Mouse (Mus musculus) spleen, adult 2 months (tissue): ENCODE results near the gene Cmya5.

Experiments used
- CTCF ChIP-seq: fragments of 200-500 bp; IDR thresholded peaks from 2 replicates; pipeline ENCODE4 v1.5.1; 2011; ENCODE audit warnings: mild to moderate bottlenecking, inconsistent platforms; ENCODE audit not compliant: insufficient read depth, insufficient read length, insufficient replicate concordance; ENCODE audit errors: extremely low read depth
- POLR2A ChIP-seq: fragments of 200-500 bp; IDR thresholded peaks from 2 replicates; pipeline ENCODE4 v1.6.1; 2011; ENCODE audit warnings: low read depth, low read length, inconsistent platforms

DNA sequence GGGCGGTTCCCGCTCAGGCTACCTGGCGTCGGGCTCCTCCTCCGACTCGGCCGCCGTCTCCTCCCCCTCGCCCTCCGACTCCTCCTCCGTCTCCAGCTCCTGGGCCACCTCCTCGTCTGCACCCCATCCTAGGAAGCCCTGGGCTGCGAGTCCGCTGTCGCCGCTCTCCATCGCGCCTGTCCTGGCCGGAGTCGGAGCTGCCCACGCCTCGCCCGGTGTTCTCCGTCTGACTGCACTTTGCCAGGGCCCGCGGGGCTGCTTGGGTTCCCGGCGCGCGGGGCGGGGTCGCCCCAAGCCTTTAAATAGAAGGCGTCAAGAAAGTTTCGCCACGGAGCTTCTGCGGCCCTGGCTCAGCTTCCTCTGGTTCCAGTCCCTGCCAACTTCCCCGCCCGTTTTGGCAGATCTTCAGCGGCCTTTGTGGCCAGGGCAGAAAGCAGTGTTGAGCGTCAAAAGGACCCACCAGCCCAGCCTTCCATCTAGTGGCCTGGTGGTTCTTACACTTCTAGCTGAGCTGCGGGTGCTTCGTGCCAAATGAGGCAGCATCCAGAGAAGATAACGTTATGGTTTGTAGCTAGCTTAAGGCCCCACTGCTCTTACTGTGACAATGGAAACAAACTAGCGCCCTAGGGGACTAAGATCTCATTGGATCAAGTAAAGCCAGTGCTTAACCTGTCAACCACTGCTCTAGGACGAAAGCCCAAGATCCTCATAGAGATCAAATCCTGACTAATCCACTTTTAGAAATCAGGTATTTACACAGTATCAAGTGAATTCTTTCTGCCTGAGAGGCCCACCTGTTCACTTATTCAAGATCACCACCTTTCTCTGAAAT lies at the start of gene Cmya5:
- TF ChIP-seq CTCF (no peak), POLR2A (no peak)
